Mouse (Mus musculus) cerebellum, adult 2 months (tissue): ENCODE measurements around the gene Thoc6. TPM values are rescaled to one million over a fixed set of nuclear protein-coding genes. Genes with fewer than 3 reads are reported as not detected.

Experiments
- DNase-seq, 2 experiments: peaks; one replicate each; pipeline ENCODE4 v3.0.0; 2021
- H3K27ac ChIP-seq: fragments of 200-500 bp; 2 replicates; pipeline ENCODE4 v1.5.1; 2012; ENCODE audit warnings: low read length, control low read depth, inconsistent platforms; ENCODE audit not compliant: insufficient read depth
- H3K27me3 ChIP-seq: fragments of 200-500 bp; 2 replicates; pipeline ENCODE4 v1.6.1; 2012; ENCODE audit warnings: inconsistent platforms, mild to moderate bottlenecking, low read length, moderate library complexity; ENCODE audit not compliant: control insufficient read depth, insufficient read depth
- H3K4me1 ChIP-seq: fragments of 200-500 bp; 2 replicates; pipeline ENCODE4 v1.6.1; 2011; ENCODE audit warnings: low read length; ENCODE audit not compliant: control insufficient read depth, insufficient read depth
- H3K4me3 ChIP-seq: fragments of 200-500 bp; replicated peaks from 2 replicates; pipeline ENCODE3; 2011; ENCODE audit warnings: mild to moderate bottlenecking, low read depth, low read length, control low read depth; ENCODE audit not compliant: insufficient read depth
- CTCF ChIP-seq: fragments of 200-500 bp; IDR thresholded peaks from 2 replicates; pipeline ENCODE4 v1.5.1; 2011; ENCODE audit warnings: low read depth, mild to moderate bottlenecking, control low read depth, low read length, moderate library complexity, borderline replicate concordance; ENCODE audit not compliant: insufficient read depth
- POLR2A ChIP-seq: fragments of 200-500 bp; IDR thresholded peaks from 2 replicates; pipeline ENCODE4 v1.6.1; 2011; ENCODE audit warnings: low read length, control low read depth, borderline replicate concordance; ENCODE audit not compliant: insufficient read depth
- WGBS: fragments of 180-500 bp; shearing (Covaris S2); methylation state at CpG from one replicate; pipeline ENCODE4 v1.1.7; 2018; 5-methylcytosine and 5-hydroxymethylcytosine counted together
- polyA plus RNA-seq: library from polyadenylated mRNA; depleted of rRNA; stranded (reverse); fragments of >200 nt; gene quantifications from 2 replicates; pipeline ENCODE4 v1.2.3, GENCODE M21; 2012

The Thoc6 gene
- polyA plus RNA-seq, 1 experiment: 17.1 TPM

DNA sequence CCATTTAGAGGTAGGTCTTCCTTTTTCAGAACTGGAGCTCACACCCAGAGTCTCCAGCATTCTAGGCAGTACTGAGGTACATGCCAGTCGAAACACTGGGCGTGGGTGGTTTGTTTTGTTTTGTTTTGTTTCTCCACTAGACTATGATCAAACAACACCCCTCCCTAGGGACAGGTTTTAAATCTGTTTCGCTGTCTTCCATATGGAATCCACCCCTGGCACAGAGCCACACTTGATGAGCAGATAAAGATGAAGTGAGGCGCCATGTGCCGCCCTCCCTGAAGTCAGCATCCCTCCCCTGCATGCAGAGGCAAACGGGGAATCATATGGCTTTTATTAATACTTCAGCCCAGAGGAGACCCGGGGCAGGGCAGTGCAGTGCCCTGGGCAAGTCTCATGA lies 31.1 kb upstream of the Thoc6 start:
- Histone ChIP-seq H3K27me3 (no peaks in the 10 kb centered on the region), H3K4me3 (no peak overlapping the region), H3K27ac (no peak overlapping the region), H3K4me1 (no peaks in the 10 kb centered on the region; the same call in 1 of the 2 replicates)
- WGBS: 32% methylated on average over 7 of the region's 7 CpGs
- no peak for DNase-seq
- TF ChIP-seq POLR2A: no peak
- TF ChIP-seq CTCF: no peak

DNA sequence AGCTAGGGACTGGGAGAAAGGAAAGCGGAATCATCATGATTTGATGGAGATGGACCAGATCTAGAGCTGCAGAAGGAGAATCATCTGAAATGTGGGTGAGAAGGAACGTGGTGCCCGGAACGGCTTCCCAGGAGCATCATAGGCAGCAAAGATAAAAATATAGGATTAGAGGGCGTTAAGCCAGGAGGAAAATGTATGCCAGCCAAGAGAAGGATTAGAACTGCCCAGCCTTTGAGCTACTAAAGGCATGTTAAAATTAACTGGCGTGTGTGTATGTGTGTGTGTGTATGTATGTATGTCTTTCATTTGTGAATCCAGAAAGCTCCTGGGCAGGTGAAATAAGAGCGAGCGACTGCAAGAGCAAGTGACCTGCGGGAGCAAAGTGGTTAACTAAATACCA lies 29.6 kb upstream of the Thoc6 start:
- 76% methylated on average over 9 of the region's 9 CpGs for WGBS
- TF ChIP-seq CTCF (no peak), POLR2A (no peak)
- no peaks in the 10 kb centered on the region for H3K27me3 ChIP-seq
- no peaks in the 10 kb centered on the region; the same call in none of the 2 replicates for H3K4me1 ChIP-seq
- no peak overlapping the region for H3K4me3 ChIP-seq
- H3K27ac ChIP-seq: no peak overlapping the region
- DNase-seq: no peak

DNA sequence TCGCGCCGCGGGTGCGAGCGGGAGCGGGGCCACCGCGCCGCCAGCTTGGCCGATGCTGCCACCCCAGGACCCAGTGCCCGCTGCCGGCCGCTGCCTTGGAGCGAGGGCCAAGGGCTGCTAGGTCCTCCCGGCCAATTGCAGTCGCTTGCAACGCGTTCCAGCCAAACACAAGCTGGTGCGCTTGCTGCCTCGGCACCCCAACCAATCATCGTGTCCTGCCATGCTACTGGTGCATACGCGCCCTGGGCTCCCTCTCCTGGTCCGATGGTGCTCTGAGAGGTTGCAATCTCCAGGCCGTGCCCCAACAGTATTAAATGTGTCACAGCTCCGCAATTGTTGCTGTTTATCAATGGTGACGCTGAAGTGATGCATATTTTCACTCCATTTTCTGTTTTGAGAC lies 26.4 kb upstream of the Thoc6 start:
- under 1% methylated on average over 28 of the region's 28 CpGs for WGBS
- Histone ChIP-seq H3K4me3 (peak overlapping the region; percentile 56), H3K27me3 (no peaks in the 10 kb centered on the region), H3K27ac (peak overlapping the region; percentile 91), H3K4me1 (no peaks in the 10 kb centered on the region; the same call in none of the 2 replicates)
- TF ChIP-seq CTCF (peak; percentile 74), POLR2A (peak; percentile 75; the same call in 1 of the 2 replicates)
- DNase-seq: peak; percentile 95 to 98

DNA sequence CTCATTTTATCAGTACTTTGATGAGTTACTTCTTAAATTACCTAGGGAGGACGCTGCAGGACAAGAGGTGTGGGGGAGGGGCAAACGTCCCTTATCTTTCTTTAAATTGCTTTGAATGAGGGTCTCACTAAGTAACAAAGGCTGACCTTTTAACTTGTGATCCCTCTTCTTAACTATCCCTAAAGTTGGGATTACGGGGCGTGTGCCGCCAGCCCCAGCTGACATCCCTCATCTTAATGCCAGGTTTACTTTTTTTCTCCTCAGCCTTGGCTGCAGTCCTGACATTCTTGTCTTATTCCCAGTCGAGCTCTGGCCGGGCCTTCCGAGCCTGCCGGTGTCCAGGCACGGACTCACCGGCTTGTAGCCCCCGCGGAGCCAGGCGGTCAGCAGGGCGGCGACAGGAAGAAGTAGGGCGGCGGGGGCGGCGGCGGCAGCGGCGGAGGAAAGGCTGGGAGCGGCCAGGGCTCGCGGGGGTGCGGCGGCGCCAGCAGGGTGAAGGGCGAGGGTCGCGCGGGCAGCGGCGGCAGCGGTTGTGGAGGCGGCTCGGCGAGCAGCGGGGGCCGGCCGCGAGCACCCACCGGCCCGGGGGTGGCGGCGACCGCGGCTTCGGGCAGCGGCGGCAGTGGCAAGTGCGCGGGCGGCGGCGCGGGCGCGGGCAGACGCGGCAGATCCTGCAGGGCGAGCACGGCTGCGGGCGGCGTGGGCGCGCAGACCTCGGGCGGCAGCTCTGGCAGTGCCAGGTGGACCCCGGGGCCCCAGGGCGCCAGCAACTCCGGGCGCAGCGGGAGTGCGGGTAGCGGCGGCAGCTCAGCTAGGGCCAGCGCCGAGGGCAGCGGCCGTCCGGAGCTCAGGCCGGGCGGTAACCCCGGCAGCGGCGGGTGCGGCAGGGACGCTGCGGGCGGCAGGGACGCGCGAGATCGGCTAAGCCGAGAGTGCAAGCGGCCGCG lies 25.7 kb upstream of the Thoc6 start:
- H3K27me3 ChIP-seq: no peaks in the 10 kb centered on the region
- TF ChIP-seq CTCF (no peak), POLR2A (no peak)
- no peaks in the 10 kb centered on the region; the same call in 1 of the 2 replicates for H3K4me1 ChIP-seq
- WGBS: under 1% methylated on average over 97 of the region's 101 CpGs
- peak overlapping the region; percentile 91 for H3K27ac ChIP-seq
- H3K4me3 ChIP-seq: peak overlapping the region; percentile 56
- DNase-seq: peak; percentile 73 to 74

DNA sequence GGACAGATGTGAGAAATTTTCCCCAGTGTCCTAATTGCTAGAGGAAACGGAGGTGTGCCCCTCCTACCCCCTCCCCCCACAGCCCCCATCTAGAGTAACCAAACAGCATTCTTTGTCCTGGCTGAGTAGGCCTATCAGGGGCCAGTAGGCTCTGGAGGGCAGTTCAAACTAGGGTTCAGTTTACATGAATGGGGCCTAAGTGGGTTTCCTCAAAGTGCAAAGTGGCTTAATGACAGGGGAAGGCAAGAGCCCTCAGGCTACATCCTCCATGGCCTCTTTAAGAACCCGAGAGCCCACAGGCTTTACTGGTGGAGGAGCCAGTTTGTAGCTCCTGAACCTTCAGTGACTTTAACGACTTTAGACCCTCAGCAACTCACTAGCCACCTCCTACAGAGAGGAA lies 22.1 kb upstream of the Thoc6 start:
- H3K4me3 ChIP-seq: no peak overlapping the region
- no peak overlapping the region for H3K27ac ChIP-seq
- 58% methylated on average over 3 of the region's 3 CpGs for WGBS
- no peak for DNase-seq
- H3K4me1 ChIP-seq: no peaks in the 10 kb centered on the region; the same call in 1 of the 2 replicates
- no peaks in the 10 kb centered on the region for H3K27me3 ChIP-seq
- TF ChIP-seq CTCF (no peak), POLR2A (no peak)

DNA sequence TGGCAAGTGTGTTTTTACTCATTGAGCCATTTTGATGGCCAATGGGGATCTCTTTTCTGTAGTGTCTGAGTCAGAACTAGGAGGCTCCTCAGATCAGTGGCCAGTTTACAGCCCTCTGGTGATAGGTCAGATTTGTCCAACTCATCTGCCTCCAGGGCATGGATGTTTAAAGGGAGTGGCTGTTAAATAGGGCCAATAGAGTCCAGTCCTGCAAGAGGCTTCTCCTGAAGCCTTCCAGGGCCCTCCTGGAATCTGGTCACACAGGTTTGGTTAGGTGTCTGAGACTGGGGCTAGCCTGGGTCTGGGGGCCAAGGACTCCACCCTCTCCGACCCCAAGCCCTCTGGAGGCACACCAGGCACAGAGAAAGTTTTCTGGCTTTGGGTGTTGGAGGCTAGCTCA lies 20.8 kb upstream of the Thoc6 start:
- DNase-seq: no peak
- no peak for TF ChIP-seq CTCF
- TF ChIP-seq POLR2A: no peak
- no peaks in the 10 kb centered on the region; the same call in 1 of the 2 replicates for H3K4me1 ChIP-seq
- H3K27ac ChIP-seq: no peak overlapping the region
- 78% methylated on average over 1 of the region's 1 CpGs for WGBS
- no peak overlapping the region for H3K4me3 ChIP-seq
- no peaks in the 10 kb centered on the region for H3K27me3 ChIP-seq

DNA sequence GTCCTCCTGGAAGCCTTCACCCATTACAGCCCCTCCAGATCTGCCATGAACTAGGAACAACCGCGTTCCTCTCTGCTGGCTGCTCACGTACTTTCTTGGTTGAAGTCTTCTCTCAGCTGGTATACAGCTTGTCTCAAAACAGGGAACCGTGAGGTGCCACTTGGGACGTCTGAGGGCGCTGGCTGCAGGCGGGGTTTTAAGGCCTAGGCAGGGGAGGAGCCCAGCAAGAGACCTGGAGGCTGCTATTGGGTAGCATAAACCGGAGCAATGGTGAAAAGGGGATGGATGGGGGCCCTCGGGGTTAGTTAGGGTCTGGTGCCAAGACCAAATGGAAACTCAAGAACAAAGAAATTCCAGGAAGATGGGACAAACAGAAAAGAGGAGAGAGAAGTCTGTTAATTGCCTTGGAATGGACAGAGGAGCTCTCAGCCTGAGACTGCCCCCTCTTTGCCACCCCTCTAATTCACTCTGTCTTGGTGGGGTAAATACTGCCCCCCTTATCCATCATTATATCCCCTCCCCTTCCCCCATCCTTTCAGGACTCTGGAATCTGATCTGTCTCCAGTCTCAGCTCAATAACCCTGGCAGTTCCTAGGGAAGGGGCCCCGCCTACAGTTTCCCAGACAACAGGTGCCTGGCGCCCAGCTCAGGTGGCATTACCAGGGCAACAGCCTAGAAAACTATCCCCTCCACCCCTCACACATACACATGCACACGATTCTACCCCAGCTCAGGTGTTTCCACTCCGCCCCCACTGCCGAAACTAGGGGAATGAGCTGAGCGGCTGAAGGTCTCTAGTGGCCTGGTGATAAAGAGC lies 10.4 kb upstream of the Thoc6 start, which contains the start of gene Cldn9:
Cldn9 (minus strand) TSS at position 171 of the 817 bp plus-strand sequence.
- Histone ChIP-seq H3K27ac (no peak within 1 kb of the TSS), H3K4me3 (no peak within 1 kb of the TSS), H3K27me3 (no peaks in the 10 kb centered on the region), H3K4me1 (peaks cover 5% of the 10 kb centered on the region; the same call in 1 of the 2 replicates)
- TF ChIP-seq POLR2A (no peak), CTCF (no peak)
- 54% methylated on average over 15 of the region's 15 CpGs for WGBS
- DNase-seq: no peak

DNA sequence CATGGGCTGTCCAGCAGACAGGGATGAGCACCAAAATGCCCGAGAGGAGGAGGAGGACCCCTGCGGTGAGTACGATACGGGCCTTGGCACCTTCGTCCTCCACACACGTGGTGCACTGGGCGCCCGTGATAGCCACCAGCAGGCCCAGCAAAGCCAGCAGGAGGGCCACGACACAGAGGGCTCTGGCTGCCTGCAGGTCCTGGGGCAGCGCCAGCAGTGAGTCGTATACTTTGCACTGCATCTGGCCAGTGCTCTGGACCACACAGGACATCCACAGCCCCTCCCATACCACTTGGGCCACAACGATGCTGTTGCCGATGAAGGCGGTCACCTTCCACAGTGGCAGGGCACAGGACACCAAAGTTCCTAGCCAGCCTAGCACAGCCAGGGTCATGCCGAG lies 9.5 kb upstream of the Thoc6 start:
- 13% methylated on average over 15 of the region's 15 CpGs for WGBS
- H3K4me1 ChIP-seq: peaks cover 5% of the 10 kb centered on the region; the same call in 1 of the 2 replicates
- no peak overlapping the region for H3K4me3 ChIP-seq
- DNase-seq: no peak
- no peak overlapping the region for H3K27ac ChIP-seq
- H3K27me3 ChIP-seq: no peaks in the 10 kb centered on the region
- TF ChIP-seq POLR2A (no peak), CTCF (no peak)
